Mouse (Mus musculus) lung, adult 2 months (tissue): ENCODE results near the gene Mylip.

Experiments used
- CTCF ChIP-seq: fragments of 200-500 bp; IDR thresholded peaks from 2 replicates; pipeline ENCODE4 v1.5.1; 2011; ENCODE audit warnings: mild to moderate bottlenecking, low read length, control low read depth; ENCODE audit not compliant: insufficient read depth
- POLR2A ChIP-seq: fragments of 200-500 bp; IDR thresholded peaks from 2 replicates; pipeline ENCODE4 v1.6.1; 2011; ENCODE audit warnings: low read depth, mild to moderate bottlenecking, control low read depth, low read length, borderline replicate concordance; ENCODE audit errors: extremely low read depth

DNA sequence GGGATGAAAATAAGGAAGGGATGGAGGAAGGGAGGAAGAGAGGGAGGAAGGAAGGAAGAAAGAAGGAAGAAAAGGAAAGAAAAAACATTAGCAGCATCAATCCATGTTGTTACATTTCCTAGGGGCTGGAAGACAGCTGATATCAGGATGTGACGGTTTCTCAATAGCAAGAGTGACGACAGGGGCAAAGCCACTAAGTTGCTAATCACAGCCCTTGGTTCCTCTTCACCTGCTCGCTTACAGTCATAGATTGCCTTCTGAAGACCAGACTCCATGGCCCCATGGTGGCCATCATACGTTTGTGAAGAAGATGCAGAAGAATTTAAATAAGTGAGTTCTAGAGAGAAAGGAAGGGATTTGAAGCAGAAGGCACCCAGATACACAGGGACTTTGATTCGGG lies 38.1 kb upstream of the Mylip start:
- TF ChIP-seq CTCF = no peak
- TF ChIP-seq POLR2A = no peak
